Mouse (Mus musculus) thymus, adult 18-20 months (tissue): ENCODE results near the gene Mageh1.
"Not testable (repeated sequence)": the region's sequence is repeated elsewhere in the genome, so short reads cannot be mapped to it uniquely, and the experiment has no call there.

Experiments
- DNase-seq, 2 experiments: peaks; one replicate each; pipeline ENCODE4 v3.0.0; 2022; ENCODE audit warnings: mixed read lengths in 2 of 2

Mageh1 gene

GRCm38 (mm10) chrX:153037087-153037971 is at the start of gene Mageh1:
Mageh1 (minus strand) TSS chrX:153037575.
- DNase-seq = peak; percentile 6 to 11

GRCm38 (mm10) chrX:153037972-153038744 is 783 bp upstream of the Mageh1 start:
- not testable (repeated sequence) for DNase-seq

DNA sequence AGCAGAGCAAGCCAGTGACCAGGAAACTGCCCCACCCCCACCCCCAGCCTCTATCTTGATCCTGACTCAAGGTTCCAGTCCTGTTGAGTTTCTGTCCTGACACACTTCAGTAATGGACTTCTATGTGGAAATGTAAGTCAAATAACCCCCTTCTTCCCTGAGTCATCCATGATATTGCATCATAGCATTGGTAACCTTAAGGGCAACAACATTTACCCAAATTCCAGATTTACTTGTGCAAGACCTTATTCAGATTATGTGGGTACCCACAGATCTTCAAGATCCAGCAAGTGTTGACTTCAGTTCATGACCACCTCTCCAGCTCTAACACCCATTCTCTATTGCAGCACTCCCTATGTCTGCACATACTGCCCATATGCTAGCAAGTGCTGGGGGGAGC is 5.8 kb downstream of the Mageh1 start:
- DNase-seq = not testable (repeated sequence)

DNA sequence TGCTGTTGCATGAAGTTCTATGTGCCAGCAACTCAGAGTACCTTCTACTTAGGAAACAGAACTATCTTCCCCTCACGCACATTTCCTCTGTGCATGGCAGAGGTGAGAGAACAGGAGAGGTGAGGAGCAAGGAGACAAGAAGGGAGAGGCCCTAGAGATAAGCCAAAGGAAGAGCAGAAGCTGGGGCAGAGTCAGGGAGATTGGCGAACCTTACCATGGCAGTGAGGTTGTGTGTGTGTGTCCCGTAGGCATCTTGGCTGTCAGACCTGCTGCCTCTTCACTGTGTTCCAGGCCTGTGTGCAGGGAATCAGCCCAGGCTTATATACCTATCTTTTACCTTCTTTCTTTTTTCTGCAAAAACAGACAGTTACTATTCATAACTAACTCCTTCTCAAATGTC is 11.7 kb downstream of the Mageh1 start:
- DNase-seq = not testable (repeated sequence)

DNA sequence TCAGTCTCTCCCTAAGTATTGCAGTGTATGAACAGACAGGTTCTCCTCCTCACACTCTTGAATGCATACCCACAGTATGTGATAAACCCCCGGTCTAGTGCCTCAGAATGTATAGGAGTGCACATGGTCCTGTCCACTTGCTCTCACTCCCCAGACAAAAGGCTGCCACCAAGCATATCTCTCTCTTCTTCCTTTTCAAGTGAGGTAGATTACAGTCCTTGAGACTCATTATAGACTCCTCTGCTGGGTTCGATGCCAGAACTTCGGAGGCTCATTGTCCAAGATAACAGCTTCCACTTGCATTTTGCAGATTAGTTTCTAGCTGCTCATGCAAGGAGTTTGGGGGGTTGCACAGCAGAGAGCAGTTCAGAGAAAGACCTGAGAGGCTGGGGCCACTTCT is 12.1 kb downstream of the Mageh1 start:
- not testable (repeated sequence) for DNase-seq

GRCm38 (mm10) chrX:153007685-153008047 is 29.7 kb downstream of the Mageh1 start:
- DNase-seq = no peak

GRCm38 (mm10) chrX:153007021-153007684 is 30.2 kb downstream of the Mageh1 start:
- peak; percentile 14 to 22 for DNase-seq

- DNase-seq = peak; percentile 3 to 5
Measured at GRCm38 (mm10) chrX:153006387-153006841, 31.0 kb downstream of the Mageh1 start, which contains the start of gene Usp51. Usp51 (plus strand) TSS chrX:153006469.

DNA sequence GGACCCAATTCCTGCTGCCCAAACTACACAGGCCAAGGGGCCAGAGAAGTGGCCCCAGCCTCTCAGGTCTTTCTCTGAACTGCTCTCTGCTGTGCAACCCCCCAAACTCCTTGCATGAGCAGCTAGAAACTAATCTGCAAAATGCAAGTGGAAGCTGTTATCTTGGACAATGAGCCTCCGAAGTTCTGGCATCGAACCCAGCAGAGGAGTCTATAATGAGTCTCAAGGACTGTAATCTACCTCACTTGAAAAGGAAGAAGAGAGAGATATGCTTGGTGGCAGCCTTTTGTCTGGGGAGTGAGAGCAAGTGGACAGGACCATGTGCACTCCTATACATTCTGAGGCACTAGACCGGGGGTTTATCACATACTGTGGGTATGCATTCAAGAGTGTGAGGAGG is 41.3 kb downstream of the Mageh1 start:
- DNase-seq = not testable (repeated sequence)

DNA sequence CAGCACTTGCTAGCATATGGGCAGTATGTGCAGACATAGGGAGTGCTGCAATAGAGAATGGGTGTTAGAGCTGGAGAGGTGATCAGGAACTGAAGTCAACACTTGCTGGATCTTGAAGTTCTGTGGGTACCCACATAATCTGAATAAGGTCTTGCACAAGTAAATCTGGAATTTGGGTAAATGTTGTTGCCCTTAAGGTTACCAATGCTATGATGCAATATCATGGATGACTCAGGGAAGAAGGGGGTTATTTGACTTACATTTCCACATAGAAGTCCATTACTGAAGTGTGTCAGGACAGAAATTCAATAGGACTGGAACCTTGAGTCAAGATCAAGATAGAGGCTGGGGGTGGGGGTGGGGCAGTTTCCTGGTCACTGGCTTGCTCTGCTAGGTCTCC is 47.5 kb downstream of the Mageh1 start:
- DNase-seq = not testable (repeated sequence)
